Mouse (Mus musculus) midbrain, embryonic 14.5 days (tissue): ENCODE results near the gene Arhgap10. TPM values are rescaled to one million over a fixed set of nuclear protein-coding genes. Genes with fewer than 3 reads are reported as not detected.

Experiments used
- ATAC-seq: fragments of 200-750 bp; cut with Nextera tagmentation; 2 replicates; pipeline ENCODE4 v1.8.0; 2017; ENCODE audit warnings: moderate number of reproducible peaks, moderate library complexity; ENCODE audit not compliant: low FRiP score, low TSS enrichment
- DNase-seq: peaks from one replicate; pipeline ENCODE4 v3.0.0-alpha.2; 2015
- H3K27ac ChIP-seq: fragments of 300-500 bp; sonication (generic); replicated peaks from 2 replicates; pipeline ENCODE4 v1.5.1; 2014; ENCODE audit warnings: mild to moderate bottlenecking, low read depth, low read length, moderate library complexity
- H3K27me3 ChIP-seq: fragments of 300-500 bp; sonication (generic); 2 replicates; pipeline ENCODE4 v1.6.1; 2014; ENCODE audit warnings: low read length, control low read depth, mixed read lengths; ENCODE audit not compliant: control insufficient read depth, insufficient read depth
- H3K36me3 ChIP-seq: fragments of 300-500 bp; sonication (generic); 2 replicates; pipeline ENCODE4 v1.6.1; 2014; ENCODE audit warnings: low read length, control low read depth; ENCODE audit not compliant: control insufficient read depth, insufficient read depth
- H3K4me1 ChIP-seq: fragments of 300-500 bp; sonication (generic); 2 replicates; pipeline ENCODE4 v1.6.1; 2014; ENCODE audit warnings: mild to moderate bottlenecking, antibody characterized with exemption, low read length, control low read depth; ENCODE audit not compliant: control insufficient read depth, insufficient read depth
- H3K4me2 ChIP-seq: fragments of 300-500 bp; sonication (generic); 2 replicates; pipeline ENCODE4 v1.6.1; 2014; ENCODE audit warnings: mild to moderate bottlenecking, low read length, moderate library complexity
- H3K4me3 ChIP-seq: fragments of 300-500 bp; sonication (generic); replicated peaks from 2 replicates; pipeline ENCODE4 v1.5.1; 2014; ENCODE audit warnings: low read depth, low read length
- H3K9ac ChIP-seq: fragments of 300-500 bp; sonication (generic); replicated peaks from 2 replicates; pipeline ENCODE4 v1.6.1; 2014; ENCODE audit warnings: mild to moderate bottlenecking, low read length, moderate library complexity
- H3K9me3 ChIP-seq: fragments of 300-500 bp; sonication (generic); 2 replicates; pipeline ENCODE4 v1.6.1; 2016; ENCODE audit warnings: low read length, control low read depth, mixed read lengths; ENCODE audit not compliant: control insufficient read depth
- WGBS: fragments of 180-500 bp; shearing (Covaris S2); extraction: QIAGEN DNeasy Blood & Tissue Kit; methylation state at CpG from one replicate; pipeline ENCODE4 v1.1.7; 2014; 5-methylcytosine and 5-hydroxymethylcytosine counted together
- polyA plus RNA-seq: library from polyadenylated mRNA; unstranded; fragments of >200 nt; fragmentation: Nextera tagmentation; extraction: Ambion mirVana; gene quantifications from 2 replicates; pipeline ENCODE4 v1.2.1, GENCODE M21; 2014

The Arhgap10 gene
- polyA plus RNA-seq, 1 experiment from 2014 or later, result 3.0 TPM

DNA sequence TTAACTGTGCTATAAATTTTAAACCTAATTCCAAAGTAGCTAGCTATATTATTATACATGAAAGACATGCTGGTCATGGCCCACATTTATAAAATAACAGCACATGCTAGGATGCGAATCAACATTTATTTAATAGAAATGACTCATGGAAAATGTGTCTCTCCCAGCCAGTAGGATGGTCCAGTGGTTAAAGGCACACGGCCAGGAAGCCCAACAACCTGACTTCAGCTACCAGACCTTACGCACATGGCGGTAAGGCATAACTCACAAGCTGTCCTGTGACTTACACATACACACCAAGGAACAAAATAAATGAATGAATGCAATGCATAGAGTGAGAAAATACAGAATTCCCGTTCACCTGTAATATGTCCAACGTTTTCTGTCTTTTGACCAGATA lies 146.7 kb downstream of the Arhgap10 start:
- Histone ChIP-seq H3K27me3 (no peaks in the 10 kb centered on the region), H3K4me1 (no peaks in the 10 kb centered on the region), H3K27ac (no peak overlapping the region), H3K4me3 (no peak overlapping the region), H3K9me3 (no peaks in the 10 kb centered on the region), H3K36me3 (no peaks in the 10 kb centered on the region), H3K9ac (no peak overlapping the region), H3K4me2 (no peak overlapping the region)
- 95% methylated on average over 6 of the region's 6 CpGs for WGBS
- ATAC-seq, result no peak
- no peak for DNase-seq

GRCm38 (mm10) chr8:77370308-77370707 lies 147.4 kb downstream of the Arhgap10 start:
- Histone ChIP-seq H3K27ac (no peak overlapping the region), H3K4me3 (no peak overlapping the region), H3K27me3 (no peaks in the 10 kb centered on the region), H3K4me1 (no peaks in the 10 kb centered on the region), H3K9ac (no peak overlapping the region), H3K4me2 (no peak overlapping the region), H3K9me3 (no peaks in the 10 kb centered on the region), H3K36me3 (no peaks in the 10 kb centered on the region)
- DNase-seq, result peak; percentile 66
- 33% methylated on average over 2 of the region's 2 CpGs for whole genome bisulfite sequencing
- no peak for ATAC-seq

GRCm38 (mm10) chr8:77369671-77370070 lies 148.1 kb downstream of the Arhgap10 start:
- 81% methylated on average over 7 of the region's 7 CpGs for WGBS
- no peaks in the 10 kb centered on the region for H3K9me3 ChIP-seq

DNA sequence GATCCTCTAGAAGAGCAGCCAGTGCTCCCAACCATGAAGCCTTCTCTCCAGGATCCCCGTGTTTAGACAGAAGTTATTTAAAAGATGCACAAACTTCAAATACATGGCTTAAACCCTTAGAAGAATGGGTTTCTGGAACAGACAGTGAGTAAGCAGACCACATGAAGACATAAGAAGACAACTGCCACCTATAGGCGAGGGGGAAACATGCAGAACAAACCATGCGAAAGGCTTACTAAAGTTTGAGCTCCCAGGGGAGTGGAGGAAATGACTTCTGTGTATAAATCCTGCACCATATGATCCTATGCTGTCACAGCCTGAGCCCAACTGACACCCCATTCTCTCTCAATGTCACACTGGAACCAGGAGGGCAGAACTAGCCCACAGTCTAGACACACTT lies 150.7 kb downstream of the Arhgap10 start:
- Histone ChIP-seq H3K27ac (no peak overlapping the region), H3K36me3 (no peaks in the 10 kb centered on the region), H3K9me3 (no peaks in the 10 kb centered on the region), H3K4me1 (no peaks in the 10 kb centered on the region), H3K9ac (no peak overlapping the region), H3K27me3 (no peaks in the 10 kb centered on the region), H3K4me3 (no peak overlapping the region), H3K4me2 (no peak overlapping the region)
- peak; percentile 39 for DNase-seq
- WGBS, result 43% methylated on average over 3 of the region's 3 CpGs
- no peak for ATAC-seq

More at GRCm38 (mm10) chr8:77369671-77370070, 148.1 kb downstream of the Arhgap10 start:
- Histone ChIP-seq H3K9ac (no peak overlapping the region), H3K27me3 (no peaks in the 10 kb centered on the region), H3K4me3 (no peak overlapping the region), H3K4me2 (no peak overlapping the region), H3K4me1 (no peaks in the 10 kb centered on the region), H3K27ac (no peak overlapping the region), H3K36me3 (no peaks in the 10 kb centered on the region)
- DNase-seq, result no peak
- ATAC-seq, result no peak

GRCm38 (mm10) chr8:77366446-77366845 lies 151.3 kb downstream of the Arhgap10 start:
- H3K4me1 ChIP-seq, result no peaks in the 10 kb centered on the region
- H3K36me3 ChIP-seq, result no peaks in the 10 kb centered on the region
- no peak overlapping the region for H3K4me2 ChIP-seq
- H3K4me3 ChIP-seq, result no peak overlapping the region
- H3K27me3 ChIP-seq, result no peaks in the 10 kb centered on the region
- WGBS, result 90% methylated on average over 4 of the region's 4 CpGs
- H3K9ac ChIP-seq, result no peak overlapping the region
- no peaks in the 10 kb centered on the region for H3K9me3 ChIP-seq
- DNase-seq (no peak), ATAC-seq (no peak)
- no peak overlapping the region for H3K27ac ChIP-seq

GRCm38 (mm10) chr8:77365990-77366389 lies 151.8 kb downstream of the Arhgap10 start:
- no peak overlapping the region for H3K4me2 ChIP-seq
- no peak overlapping the region for H3K4me3 ChIP-seq
- no peak for DNase-seq
- no peaks in the 10 kb centered on the region for H3K27me3 ChIP-seq
- 30% methylated on average over 6 of the region's 6 CpGs for WGBS
- H3K27ac ChIP-seq, result no peak overlapping the region
- no peaks in the 10 kb centered on the region for H3K36me3 ChIP-seq
- H3K9me3 ChIP-seq, result no peaks in the 10 kb centered on the region
- no peak for ATAC-seq
- no peak overlapping the region for H3K9ac ChIP-seq
- no peaks in the 10 kb centered on the region for H3K4me1 ChIP-seq

DNA sequence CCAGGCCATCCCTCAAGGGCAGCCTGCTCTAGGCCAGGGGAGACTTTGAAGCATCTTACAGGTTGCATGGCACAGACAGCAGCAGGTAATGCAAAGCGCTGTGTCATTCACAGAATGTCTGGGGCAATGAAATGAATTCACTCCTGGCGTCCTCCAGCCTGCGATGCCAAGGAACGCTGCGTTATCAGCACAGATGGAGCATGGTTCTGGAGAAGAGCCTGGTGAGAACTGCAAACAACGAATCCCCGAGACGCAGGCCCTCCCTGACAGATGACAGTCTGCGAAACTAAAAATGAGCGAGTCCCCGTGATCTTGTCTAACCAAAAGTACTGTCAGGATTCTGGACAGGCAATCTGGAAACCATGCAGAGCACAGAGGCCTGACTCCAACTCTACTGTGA lies 153.3 kb downstream of the Arhgap10 start:
- no peak for DNase-seq

DNA sequence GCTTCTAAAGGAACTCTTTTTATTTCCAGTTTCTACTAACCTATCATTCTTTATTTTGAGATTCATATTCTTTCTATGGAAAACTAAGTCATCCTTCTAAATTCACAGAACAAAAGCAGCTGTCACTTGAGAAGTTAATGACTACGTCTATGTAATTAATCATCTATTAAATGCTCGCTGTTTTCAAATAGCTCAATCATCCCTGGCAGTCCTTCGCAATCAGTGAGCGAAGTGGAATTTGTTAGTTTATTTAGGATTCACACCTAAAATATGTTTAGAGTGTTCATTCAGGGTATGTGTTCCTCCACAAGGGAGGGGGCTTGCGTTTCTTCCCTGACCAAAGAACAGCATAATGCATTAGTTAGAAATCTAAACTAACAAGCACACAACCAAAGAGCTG lies 156.9 kb downstream of the Arhgap10 start:
- WGBS, result 76% methylated on average over 5 of the region's 5 CpGs
- Histone ChIP-seq H3K36me3 (no peaks in the 10 kb centered on the region), H3K27me3 (no peaks in the 10 kb centered on the region), H3K4me2 (no peak overlapping the region), H3K9ac (no peak overlapping the region), H3K4me3 (no peak overlapping the region), H3K27ac (no peak overlapping the region), H3K4me1 (no peaks in the 10 kb centered on the region), H3K9me3 (no peaks in the 10 kb centered on the region)
- DNase-seq (no peak), ATAC-seq (no peak)

More for the DNA sequence above, 153.3 kb downstream of the Arhgap10 start:
- Histone ChIP-seq H3K9ac (no peak overlapping the region), H3K27me3 (no peaks in the 10 kb centered on the region), H3K9me3 (no peaks in the 10 kb centered on the region), H3K4me3 (no peak overlapping the region), H3K4me2 (no peak overlapping the region), H3K36me3 (no peaks in the 10 kb centered on the region), H3K27ac (no peak overlapping the region), H3K4me1 (no peaks in the 10 kb centered on the region)
- 89% methylated on average over 11 of the region's 11 CpGs for WGBS
- ATAC-seq, result no peak

GRCm38 (mm10) chr8:77360423-77360822 lies 157.3 kb downstream of the Arhgap10 start:
- WGBS, result 89% methylated on average over 5 of the region's 5 CpGs
- Histone ChIP-seq H3K36me3 (no peaks in the 10 kb centered on the region), H3K9ac (no peak overlapping the region), H3K27me3 (no peaks in the 10 kb centered on the region), H3K27ac (no peak overlapping the region), H3K9me3 (no peaks in the 10 kb centered on the region), H3K4me2 (no peak overlapping the region), H3K4me1 (no peaks in the 10 kb centered on the region), H3K4me3 (no peak overlapping the region)
- no peak for ATAC-seq
- no peak for DNase-seq
